Mouse (Mus musculus) gastrocnemius, adult 2 months (tissue): ENCODE results near the gene C1qtnf2. TPM values are rescaled to one million over a fixed set of nuclear protein-coding genes. Genes with fewer than 3 reads are reported as not detected.

Source experiments
- DNase-seq: peaks from one replicate; pipeline ENCODE4 v3.0.0; 2022
- H3K27ac ChIP-seq: fragments of 200-600 bp; 2 replicates; pipeline ENCODE4 v1.8.1; 2022; ENCODE audit warnings: mild to moderate bottlenecking
- H3K4me3 ChIP-seq: fragments of 200-600 bp; 2 replicates; pipeline ENCODE4 v1.8.1; 2022; ENCODE audit warnings: mild to moderate bottlenecking, moderate library complexity
- CTCF ChIP-seq: fragments of 200-600 bp; IDR thresholded peaks from 2 replicates; pipeline ENCODE4 v1.8.1; 2022; ENCODE audit warnings: antibody characterized with exemption, mild to moderate bottlenecking, moderate library complexity
- intact Hi-C: fragments of 180-260 bp; cut with DNase I; formaldehyde crosslinking; loops from one replicate; pipeline ENCODE4 v1.15.1; 2025
- long read RNA-seq, 2 experiments: library from polyadenylated mRNA; stranded (forward); transcript quantifications; one replicate each; pipeline ENCODE4 v2.0.0; 2021
- total RNA-seq, 2 experiments: library from RNA; stranded (reverse); gene quantifications; 2 replicates each; pipeline ENCODE4 v1.2.3; 2021

C1qtnf2 gene
- 1 to 10 TPM; 1.8 to 3.6 TPM for total RNA-seq
- long read RNA-seq, experiment 1, partial matches to known transcripts = 0 of 2 reads
- long read RNA-seq, experiment 1, other reads (novel, unspliced or antisense) = 0 of 2 reads
- long read RNA-seq, experiment 2, partial matches to known transcripts = 0 of 1 reads
- long read RNA-seq, experiment 2, other reads (novel, unspliced or antisense) = 0 of 1 reads

- TF ChIP-seq CTCF = no peak
- Histone ChIP-seq H3K27ac (peak within 1 kb of the TSS; percentile 81), H3K4me3 (peak within 1 kb of the TSS; percentile 74)
- DNase-seq = peak; percentile 74
- intact Hi-C loops = no loop called here
These were observed at the start of gene C1qtnf2 for GRCm38 (mm10) chr11:43474225-43474774. Gene C1qtnf2 (plus strand): TSS chr11:43474276.

- DNase-seq = no peak
- TF ChIP-seq CTCF = peak; percentile 41
- no peak overlapping the region for H3K4me3 ChIP-seq
- intact Hi-C loops = no loop called here
- no peak overlapping the region for H3K27ac ChIP-seq
These were observed 49.7 kb upstream of the C1qtnf2 start for GRCm38 (mm10) chr11:43424386-43424785.

GRCm38 (mm10) chr11:43425166-43425709 is 48.8 kb upstream of the C1qtnf2 start:
- TF ChIP-seq CTCF = no peak
- peak overlapping the region; percentile 92; the same call in 1 of the 2 replicates for H3K27ac ChIP-seq
- DNase-seq = no peak
- peak overlapping the region; percentile 83 for H3K4me3 ChIP-seq
- intact Hi-C loops = no loop called here

GRCm38 (mm10) chr11:43425824-43426413 is 48.2 kb upstream of the C1qtnf2 start, which contains the start of gene Pttg1:
Gene Pttg1 (minus strand): TSS chr11:43426251.
- intact Hi-C loops = no loop called here
- H3K27ac ChIP-seq = peak within 1 kb of the TSS; percentile 92
- no peak for TF ChIP-seq CTCF
- peak; percentile 88 for DNase-seq
- peak within 1 kb of the TSS; percentile 83 for H3K4me3 ChIP-seq

GRCm38 (mm10) chr11:43426414-43426884 is 47.6 kb upstream of the C1qtnf2 start:
- peak; percentile 29 for DNase-seq
- peak overlapping the region; percentile 92 for H3K27ac ChIP-seq
- TF ChIP-seq CTCF = no peak
- H3K4me3 ChIP-seq = peak overlapping the region; percentile 83
- intact Hi-C loops = no loop called here

- H3K4me3 ChIP-seq = peak within 1 kb of the TSS; percentile 97
- intact Hi-C loops = no loop called here
- peak within 1 kb of the TSS; percentile 94 for H3K27ac ChIP-seq
- TF ChIP-seq CTCF = peak; percentile 12; the same call in 1 of the 2 replicates
- DNase-seq = peak; percentile 79
These were observed 40.6 kb upstream of the C1qtnf2 start, which contains the start of gene Slu7 for GRCm38 (mm10) chr11:43433254-43434023. Gene Slu7 (plus strand): TSS chr11:43433744.

GRCm38 (mm10) chr11:43434024-43434407 is 40.1 kb upstream of the C1qtnf2 start:
- Histone ChIP-seq H3K27ac (peak overlapping the region; percentile 94), H3K4me3 (peak overlapping the region; percentile 97)
- DNase-seq = no peak
- intact Hi-C loops = no loop called here
- TF ChIP-seq CTCF = no peak

GRCm38 (mm10) chr11:43441121-43441520 is 33.0 kb upstream of the C1qtnf2 start:
- no peak overlapping the region for H3K4me3 ChIP-seq
- TF ChIP-seq CTCF = no peak
- intact Hi-C loops = no loop called here
- no peak for DNase-seq
- H3K27ac ChIP-seq = no peak overlapping the region

GRCm38 (mm10) chr11:43443183-43443582 is 30.9 kb upstream of the C1qtnf2 start:
- intact Hi-C loops = no loop called here
- H3K4me3 ChIP-seq = no peak overlapping the region
- no peak overlapping the region for H3K27ac ChIP-seq
- TF ChIP-seq CTCF = no peak
- no peak for DNase-seq

GRCm38 (mm10) chr11:43449916-43450315 is 24.2 kb upstream of the C1qtnf2 start:
- no peak overlapping the region for H3K4me3 ChIP-seq
- no peak overlapping the region for H3K27ac ChIP-seq
- intact Hi-C loops = no loop called here
- TF ChIP-seq CTCF = no peak
- no peak for DNase-seq

GRCm38 (mm10) chr11:43451322-43451721 is 22.8 kb upstream of the C1qtnf2 start:
- intact Hi-C loops = no loop called here
- Histone ChIP-seq H3K4me3 (no peak overlapping the region), H3K27ac (no peak overlapping the region)
- DNase-seq = no peak
- TF ChIP-seq CTCF = no peak

GRCm38 (mm10) chr11:43452266-43452665 is 21.8 kb upstream of the C1qtnf2 start:
- Histone ChIP-seq H3K27ac (no peak overlapping the region), H3K4me3 (no peak overlapping the region)
- peak; percentile 52 for TF ChIP-seq CTCF
- intact Hi-C loops = no loop called here
- no peak for DNase-seq
